Mouse (Mus musculus): ENCODE results near the gene Tmem121.

DNA sequence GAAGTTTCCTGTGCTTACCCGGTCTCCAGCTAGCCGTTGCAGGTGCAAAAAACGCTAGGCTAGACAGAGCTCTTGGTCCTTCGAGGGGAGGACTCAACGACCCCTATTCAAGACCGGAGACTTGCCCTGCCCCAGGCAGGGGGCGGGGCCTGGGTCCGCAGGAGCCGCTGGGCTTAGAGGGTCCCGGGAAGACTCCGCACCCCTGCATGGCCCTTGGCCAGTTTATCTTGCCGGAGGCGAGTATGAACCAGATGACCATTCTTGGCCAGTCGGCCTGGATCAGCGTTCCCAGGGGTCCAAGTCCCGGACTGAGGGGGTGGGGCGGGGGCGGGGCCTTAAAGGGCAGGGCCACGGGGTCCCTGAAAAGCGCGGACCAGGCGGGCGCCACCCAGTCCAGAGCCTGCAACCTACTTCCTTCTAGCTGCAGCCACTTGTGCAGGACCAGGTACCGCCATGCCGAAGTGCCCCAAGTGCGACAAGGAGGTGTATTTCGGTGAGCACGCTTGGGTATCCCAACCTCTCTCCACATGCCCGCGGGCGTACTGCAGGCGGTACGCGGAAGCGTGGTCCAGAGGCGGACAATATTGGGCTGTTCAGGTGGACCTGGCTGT is 34.0 kb upstream of the Tmem121 start:
- TF ChIP-seq CTCF (IDR thresholded peaks at IDR 0.05; ENCODE audit: borderline replicate concordance, insufficient read depth, low read length) (no peak), POLR2A (IDR thresholded peaks at IDR 0.05; ENCODE audit: low read depth, low read length) (peak; percentile 86)

Measured in embryonic fibroblast, embryonic 13.5 days (primary cell).